Mouse (Mus musculus) T-cell, adult 2 months (primary cell): ENCODE results near the gene Nr0b2.

ENCODE experiments used
- DNase-seq: peaks from one replicate; pipeline ENCODE4 v3.0.0; 2022; ENCODE audit warnings: low spot score

Gene Nr0b2

DNA sequence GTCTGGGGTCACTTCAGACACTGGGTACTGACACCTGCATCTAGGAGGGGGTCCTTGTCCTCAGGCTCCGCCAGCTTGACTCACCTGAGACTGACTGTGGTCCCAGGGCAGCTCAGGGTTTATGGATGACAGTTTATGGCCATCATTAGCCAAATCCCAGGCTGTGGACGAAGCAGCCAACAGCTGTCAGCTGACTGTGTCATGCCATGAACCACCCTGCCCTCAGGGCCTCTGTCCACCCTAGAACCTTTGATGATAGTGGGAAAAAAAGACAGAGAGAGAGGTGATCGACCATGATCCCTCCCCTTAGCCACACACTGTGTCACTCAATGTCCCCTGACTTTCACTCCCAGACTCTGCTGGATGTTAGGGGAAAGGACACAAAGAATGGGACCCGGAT lies 8.4 kb downstream of the Nr0b2 start:
- DNase-seq = no peak

DNA sequence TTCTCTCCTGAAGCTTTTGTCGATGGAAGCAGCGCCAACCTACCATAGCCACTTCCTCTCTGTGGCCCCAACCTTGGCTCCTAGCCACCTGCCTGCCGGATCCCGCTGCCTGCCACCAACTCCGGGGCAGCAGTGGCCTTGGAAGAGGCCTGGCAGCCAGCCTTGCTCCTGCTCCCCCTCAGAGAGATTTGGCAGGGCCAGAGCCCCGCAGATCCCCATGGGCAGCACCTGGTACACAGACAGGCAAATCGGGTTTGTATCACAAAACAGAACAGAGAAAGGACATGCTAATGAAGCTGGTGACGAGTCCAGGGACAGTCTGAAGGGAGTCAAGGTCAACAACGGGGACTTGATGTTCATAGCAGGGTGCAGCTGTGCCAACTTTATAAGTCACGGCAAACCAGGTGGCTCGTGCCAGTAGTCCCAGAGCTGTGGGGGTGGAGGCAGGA lies 10.0 kb downstream of the Nr0b2 start:
- no peak for DNase-seq

DNA sequence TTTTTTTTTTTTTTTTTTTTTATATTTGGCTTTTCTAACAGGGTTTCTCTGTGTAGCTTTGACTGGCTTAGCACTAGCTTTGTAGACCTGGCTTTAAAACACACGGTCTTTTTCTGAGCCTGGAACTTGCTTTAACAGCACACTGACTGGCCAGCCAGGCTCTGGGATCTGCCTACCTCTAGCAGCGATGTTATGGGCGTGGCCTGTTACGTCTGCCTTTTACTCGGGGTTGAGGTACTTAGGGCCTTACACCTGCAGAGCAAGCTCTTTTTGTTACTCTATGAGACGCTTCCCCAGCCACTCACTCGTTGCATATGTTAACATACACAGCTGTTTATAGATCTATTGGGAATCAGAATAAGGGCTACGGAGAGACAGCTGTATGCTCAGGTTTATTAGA lies 14.1 kb downstream of the Nr0b2 start:
- no peak for DNase-seq

- no peak for DNase-seq
Observed at GRCm38 (mm10) chr4:133569291-133570065, 16.3 kb downstream of the Nr0b2 start.

DNA sequence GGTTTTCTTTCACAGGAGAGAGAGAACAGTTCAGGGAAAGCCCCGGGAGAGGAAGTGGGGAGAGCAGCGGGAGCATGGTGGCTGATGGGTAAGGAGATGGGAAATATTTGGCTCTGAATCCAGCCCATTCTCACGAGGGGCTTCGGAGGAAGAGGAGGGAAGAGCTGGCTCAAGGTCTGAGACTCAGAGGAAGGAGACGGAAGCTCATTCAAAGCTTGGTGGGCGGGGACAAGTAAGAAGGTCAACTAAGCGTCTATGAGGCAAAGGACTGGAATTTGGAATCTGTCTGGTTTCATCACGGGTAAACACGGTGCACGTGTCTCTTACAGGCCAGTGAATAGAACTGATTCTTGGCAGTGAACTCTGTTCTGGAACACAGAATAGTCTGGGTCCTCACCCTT lies 16.9 kb downstream of the Nr0b2 start:
- no peak for DNase-seq

- peak; percentile 85 for DNase-seq
Observed at GRCm38 (mm10) chr4:133574070-133574842, 21.1 kb downstream of the Nr0b2 start, which contains the start of gene Gpatch3. Gene Gpatch3 (plus strand): TSS chr4:133574745.

DNA sequence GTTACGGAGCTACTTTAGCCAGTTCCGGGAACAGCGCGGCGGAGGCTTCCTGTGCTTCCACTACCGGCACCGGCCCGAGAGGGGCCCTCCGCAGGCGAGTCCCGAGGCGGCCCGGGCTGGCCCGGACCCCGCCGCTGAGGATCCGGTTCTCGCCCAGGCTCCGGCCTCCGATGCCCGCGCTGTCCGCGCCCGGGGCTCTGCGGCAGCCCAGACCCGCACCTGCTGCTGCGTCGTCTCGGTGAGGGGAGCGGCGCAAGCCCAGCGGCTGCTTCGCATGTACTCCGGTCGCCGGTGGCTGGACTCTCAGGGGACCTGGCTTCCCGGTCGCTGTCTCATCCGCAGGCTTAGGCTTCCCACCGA lies 21.6 kb downstream of the Nr0b2 start:
- DNase-seq = no peak

DNA sequence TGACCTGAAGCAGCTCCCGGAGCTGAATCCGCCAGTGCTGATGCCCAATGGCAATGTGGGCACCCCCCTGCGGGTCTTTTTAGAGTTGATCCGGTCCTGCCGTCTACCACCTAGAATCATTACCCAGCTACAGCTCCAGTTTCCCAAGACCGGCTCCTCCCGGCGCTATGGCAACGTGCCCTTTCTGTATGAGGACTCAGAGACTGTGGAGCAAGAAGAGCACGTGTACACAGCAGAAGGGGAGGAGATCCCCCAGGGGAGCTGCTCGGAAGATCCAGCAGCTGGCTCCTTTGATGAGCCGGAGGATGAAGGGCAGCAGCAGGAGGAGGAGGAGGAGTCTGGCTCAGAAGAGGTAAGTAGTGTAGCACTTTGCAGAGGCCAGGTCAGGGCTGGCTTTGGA lies 24.8 kb downstream of the Nr0b2 start:
- DNase-seq = no peak

GRCm38 (mm10) chr4:133583690-133584058 lies 30.5 kb downstream of the Nr0b2 start:
- no peak for DNase-seq

DNA sequence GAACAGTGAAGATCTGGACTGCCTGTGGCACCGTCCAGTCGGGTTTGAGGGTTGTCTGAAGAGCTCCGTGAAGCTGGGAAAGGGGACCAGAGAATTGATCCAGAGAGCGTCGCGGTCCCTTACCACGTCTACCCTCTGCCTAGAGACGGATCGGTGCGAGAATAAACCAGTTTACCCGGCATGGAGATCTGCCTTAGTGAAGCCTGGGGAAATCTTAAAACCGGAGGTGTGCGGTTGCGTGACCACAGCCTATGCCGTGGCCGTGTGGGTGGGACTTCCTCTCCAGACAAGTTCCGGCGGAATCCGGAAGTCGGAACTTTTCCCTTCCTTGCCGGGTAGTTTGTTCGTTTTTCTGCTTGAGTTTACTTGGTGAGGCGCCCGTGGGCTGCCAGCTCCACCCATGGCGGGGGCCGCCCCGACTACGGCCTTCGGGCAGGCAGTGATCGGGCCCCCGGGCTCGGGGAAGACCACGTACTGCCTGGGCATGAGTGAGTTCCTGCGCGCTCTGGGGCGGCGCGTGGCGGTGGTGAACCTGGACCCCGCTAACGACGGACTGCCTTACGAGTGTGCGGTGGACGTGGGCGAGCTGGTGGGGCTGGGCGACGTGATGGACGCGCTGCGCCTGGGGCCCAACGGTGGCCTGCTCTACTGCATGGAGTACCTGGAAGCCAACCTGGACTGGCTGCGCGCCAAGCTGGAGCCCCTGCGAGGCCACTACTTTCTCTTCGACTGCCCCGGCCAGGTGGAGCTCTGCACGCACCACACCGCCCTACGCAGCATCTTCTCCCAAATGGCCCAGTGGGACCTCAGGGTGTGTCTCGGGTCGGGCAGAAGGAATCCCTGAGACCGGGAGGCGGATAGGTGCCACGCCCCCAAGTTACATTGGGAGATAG lies 31.1 kb downstream of the Nr0b2 start, which contains the start of gene Gpn2:
Gene Gpn2, plus strand, starts transcription at position 304 of the 893 bp plus-strand sequence.
- DNase-seq = peak; percentile 91

DNA sequence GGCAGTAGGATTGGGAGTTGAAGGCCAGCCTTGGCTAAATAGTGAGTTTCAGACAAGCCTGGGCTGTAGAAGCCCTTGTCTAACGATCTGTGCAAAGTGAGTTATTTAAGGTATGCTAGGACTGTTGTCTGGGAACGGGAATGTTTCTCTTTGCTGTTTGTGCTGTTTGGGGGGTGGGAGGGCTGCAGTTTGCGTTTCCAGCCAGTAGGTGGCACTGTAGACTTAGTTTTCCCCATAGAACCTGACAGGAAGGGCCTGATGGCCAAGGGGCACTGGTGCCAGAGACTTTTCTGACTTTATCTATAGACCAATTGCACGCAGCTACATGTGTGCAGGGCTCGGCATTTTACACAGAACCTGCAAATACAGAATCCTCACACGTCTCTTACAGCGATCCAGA lies 39.4 kb downstream of the Nr0b2 start:
- peak; percentile 59 for DNase-seq

- no peak for DNase-seq
Observed at GRCm38 (mm10) chr4:133595538-133595937, 42.4 kb downstream of the Nr0b2 start.

GRCm38 (mm10) chr4:133596084-133596483 lies 42.9 kb downstream of the Nr0b2 start:
- DNase-seq = no peak

GRCm38 (mm10) chr4:133598616-133599015 lies 45.4 kb downstream of the Nr0b2 start:
- no peak for DNase-seq

GRCm38 (mm10) chr4:133599116-133599515 lies 45.9 kb downstream of the Nr0b2 start:
- no peak for DNase-seq

DNA sequence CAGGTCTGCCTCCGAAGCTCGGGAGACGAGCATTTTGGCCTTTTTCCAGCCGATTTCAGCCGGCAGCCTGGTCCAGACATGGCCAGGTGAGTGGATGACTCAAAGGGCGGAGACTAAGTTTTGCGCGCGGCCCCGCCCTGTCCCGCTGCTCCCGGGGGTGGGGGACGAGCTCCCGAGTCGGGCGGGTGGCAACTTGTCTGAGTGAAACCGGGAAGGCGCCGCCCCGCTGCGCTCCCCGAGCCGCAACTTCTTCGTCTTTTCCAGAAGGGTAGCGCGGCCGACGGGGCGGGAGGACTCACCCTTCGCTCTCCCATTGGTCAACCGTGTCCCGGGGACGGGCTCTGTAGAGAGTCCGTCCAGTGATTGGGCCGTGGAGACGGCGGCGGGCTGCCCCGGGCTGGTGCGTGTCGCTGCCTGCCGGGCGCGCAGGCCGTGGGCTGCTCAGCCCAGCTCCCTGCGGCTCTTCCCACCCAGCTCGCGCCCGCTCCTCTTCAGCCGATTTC lies 46.4 kb downstream of the Nr0b2 start:
- DNase-seq = peak; percentile 74

- no peak for DNase-seq
Observed at GRCm38 (mm10) chr4:133600306-133600705, 47.1 kb downstream of the Nr0b2 start.

DNA sequence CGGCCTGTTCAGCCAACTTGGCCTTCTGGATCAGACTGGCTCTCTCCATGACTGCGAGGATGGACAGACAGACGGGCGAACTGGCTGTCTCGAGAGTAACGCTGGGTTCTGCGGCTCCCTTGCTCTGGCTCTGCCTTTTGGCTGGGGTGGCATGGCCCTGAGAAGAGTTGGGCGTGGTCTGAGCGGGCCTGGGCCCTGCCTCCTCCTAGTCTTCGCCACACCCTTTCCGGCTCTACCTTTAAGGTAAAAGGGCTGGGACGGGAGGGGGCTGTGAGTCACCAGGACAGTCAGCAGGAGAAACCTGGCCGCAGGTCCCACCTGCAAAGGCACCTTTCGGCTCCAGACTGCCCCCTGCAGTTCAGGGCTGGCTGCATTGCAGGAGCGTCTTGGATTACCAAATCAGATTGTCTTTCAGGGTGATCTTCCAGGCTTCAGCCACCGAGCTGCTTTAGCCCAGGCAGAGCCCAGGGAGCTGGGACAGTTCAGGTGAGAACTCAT lies 48.6 kb downstream of the Nr0b2 start, which contains the start of gene Sfn:
Gene Sfn, minus strand, starts transcription at position 448 of the 498 bp plus-strand sequence.
- DNase-seq = peak; percentile 67

DNA sequence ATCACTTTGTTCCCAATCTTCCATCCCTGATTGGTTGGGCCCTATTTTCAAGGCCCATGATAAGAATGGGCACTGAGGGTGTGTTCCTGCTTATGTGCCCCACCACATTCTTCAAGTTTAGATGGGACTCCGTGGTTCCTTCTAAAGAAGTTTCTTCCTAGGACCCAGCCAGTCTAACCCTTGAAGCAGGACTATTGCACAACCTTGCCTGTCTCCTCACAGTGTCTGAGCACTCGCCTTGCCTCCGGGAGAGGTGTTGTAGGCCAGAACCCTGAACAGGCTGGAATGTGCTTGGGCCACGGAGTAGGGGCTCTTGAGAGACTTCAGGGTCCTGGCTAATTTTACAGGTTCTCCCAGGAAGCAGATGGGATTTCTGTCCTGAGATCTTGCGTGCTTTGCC lies 49.9 kb downstream of the Nr0b2 start:
- DNase-seq = no peak

DNA sequence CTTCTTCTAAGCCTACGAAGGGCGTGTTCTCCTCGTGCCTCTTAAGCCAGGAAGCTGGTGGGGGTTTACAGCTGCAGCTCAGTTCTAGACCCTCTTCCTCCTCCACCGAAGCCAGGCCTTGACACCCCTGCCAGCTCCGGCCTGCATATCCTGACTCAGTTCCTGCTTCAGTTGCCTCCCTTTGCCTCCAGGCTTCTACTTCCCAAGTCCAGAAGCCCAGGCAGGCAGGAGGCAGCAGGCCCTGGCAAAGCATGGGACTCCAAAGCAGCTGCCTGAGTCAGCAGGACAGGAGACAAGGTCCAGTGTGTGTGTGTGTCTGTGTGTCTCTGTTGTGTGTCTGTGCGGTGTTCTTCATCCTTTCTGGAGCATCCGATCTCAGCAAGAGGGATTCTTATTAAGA lies 51.0 kb downstream of the Nr0b2 start:
- DNase-seq = no peak

DNA sequence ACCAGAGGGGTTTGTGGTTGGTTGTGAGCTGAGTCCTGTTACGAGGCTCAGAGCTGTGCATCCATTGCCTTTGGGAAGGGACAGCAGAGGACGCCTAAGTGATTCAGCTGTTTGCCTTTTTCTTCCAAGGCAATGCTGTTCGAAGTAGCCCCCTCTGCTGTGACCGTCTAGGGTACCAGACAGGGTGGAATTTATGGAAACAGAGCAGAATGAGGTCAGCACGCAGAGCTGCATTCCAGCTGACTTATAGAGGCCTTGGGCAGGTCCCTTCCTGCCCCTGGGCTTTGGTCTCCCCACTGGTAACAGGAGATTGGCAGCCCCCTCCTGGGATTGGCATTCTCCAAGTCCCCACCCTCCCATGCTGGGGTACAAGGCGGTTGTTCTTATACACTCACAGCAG lies 51.7 kb downstream of the Nr0b2 start:
- no peak for DNase-seq

DNA sequence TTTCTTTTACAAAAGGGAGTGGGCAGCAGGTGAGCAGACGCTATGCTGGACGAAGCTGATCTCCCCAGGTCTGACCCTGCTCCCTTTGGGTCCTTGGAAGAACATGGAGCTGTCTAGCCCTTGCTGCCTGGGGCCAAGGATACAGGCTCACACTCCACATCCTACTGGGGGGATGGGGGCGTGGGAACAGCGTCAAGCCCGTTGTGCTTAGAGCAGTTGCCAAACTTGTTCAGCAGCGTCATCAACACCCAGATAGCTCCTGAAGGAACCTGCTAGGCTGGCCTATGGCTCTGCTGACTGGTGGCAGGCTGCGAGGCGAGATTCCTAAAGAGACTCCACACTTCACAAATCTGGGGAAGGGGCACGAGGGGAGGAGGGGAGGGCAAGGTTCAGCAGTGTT lies 52.2 kb downstream of the Nr0b2 start:
- DNase-seq = no peak
